Mouse (Mus musculus): ENCODE measurements around the gene Zfp87.
A peak's percentile ranks its signal among the peaks of the same experiment; 100 is the strongest.

The Zfp87 gene

GRCm38 (mm10) chr13:67525753-67526410 lies at the start of gene Zfp87, which contains the start of gene Gm26965:
TSS of gene Zfp87 (minus strand) at chr13:67526177.
TSS of gene Gm26965 (minus strand) at chr13:67526151.
- DNase-seq (ENCODE audit: low read depth, low spot score): peak; percentile 96

GRCm38 (mm10) chr13:67572591-67573189 lies 46.7 kb upstream of the Zfp87 start:
- no peak for DNase-seq (ENCODE audit: low read depth, low spot score)

GRCm38 (mm10) chr13:67553730-67554129 lies 27.8 kb upstream of the Zfp87 start, which contains the start of gene Zfp748:
TSS of gene Zfp748 (minus strand) at chr13:67553830.
- DNase-seq (ENCODE audit: low read depth, low spot score): no peak

GRCm38 (mm10) chr13:67552505-67553346 lies 26.7 kb upstream of the Zfp87 start:
- DNase-seq (ENCODE audit: low read depth, low spot score): peak; percentile 94

- no peak for DNase-seq (ENCODE audit: low read depth, low spot score)
Measured at GRCm38 (mm10) chr13:67545941-67546340, 20.0 kb upstream of the Zfp87 start.

GRCm38 (mm10) chr13:67527049-67527730 lies 1.2 kb upstream of the Zfp87 start:
- DNase-seq (ENCODE audit: low read depth, low spot score): no peak

- no peak for DNase-seq (ENCODE audit: low read depth, low spot score)
Measured at GRCm38 (mm10) chr13:67500908-67501307, 25.1 kb downstream of the Zfp87 start.

GRCm38 (mm10) chr13:67500084-67500719 lies 25.8 kb downstream of the Zfp87 start, which contains the start of gene Zfp58:
TSS of gene Zfp58 (minus strand) at chr13:67500555.
- peak; percentile 94 for DNase-seq (ENCODE audit: low read depth, low spot score)

GRCm38 (mm10) chr13:67495631-67496030 lies 30.3 kb downstream of the Zfp87 start:
- no peak for DNase-seq (ENCODE audit: low read depth, low spot score)

- DNase-seq (ENCODE audit: low read depth, low spot score): no peak
Measured at GRCm38 (mm10) chr13:67484424-67484811, 41.6 kb downstream of the Zfp87 start.

- DNase-seq (ENCODE audit: low read depth, low spot score): peak; percentile 94
Measured at GRCm38 (mm10) chr13:67483625-67484423, 42.2 kb downstream of the Zfp87 start, which contains the start of gene Zfp874b. TSS of gene Zfp874b (minus strand) at chr13:67484258.

GRCm38 (mm10) chr13:67481528-67481927 lies 44.4 kb downstream of the Zfp87 start:
- DNase-seq (ENCODE audit: low read depth, low spot score): no peak

GRCm38 (mm10) chr13:67469274-67469673 lies 56.7 kb downstream of the Zfp87 start:
- no peak for DNase-seq (ENCODE audit: low read depth, low spot score)
